Mouse (Mus musculus): ENCODE measurements around the gene Ttc28. TPM values are rescaled to one million over a fixed set of nuclear protein-coding genes. Genes with fewer than 3 reads are reported as not detected.

Gene Ttc28
- total RNA-seq, 2 experiments from 2014 or later, result 15.0 to 16.9 TPM

GRCm38 (mm10) chr5:111327420-111327819 lies 447.8 kb downstream of the Ttc28 start:
- intact Hi-C loops (cut with DNase I), result no loop called here

GRCm38 (mm10) chr5:111329782-111330416 lies 450.3 kb downstream of the Ttc28 start:
- no peak for DNase-seq (ENCODE audit: low spot score in 2 of 2)
- intact Hi-C loops (cut with DNase I), result no loop called here

More at GRCm38 (mm10) chr5:111327420-111327819, 447.8 kb downstream of the Ttc28 start:
- no peak for DNase-seq (ENCODE audit: low spot score in 2 of 2)

- peak; percentile 98 to 99 for DNase-seq (ENCODE audit: low spot score in 2 of 2)
- intact Hi-C loops (cut with DNase I), result no loop called here
Observed at GRCm38 (mm10) chr5:111330417-111331098, 451.0 kb downstream of the Ttc28 start, which contains the start of gene Pitpnb. Gene Pitpnb (plus strand): TSS chr5:111330763.

GRCm38 (mm10) chr5:111331099-111331435 lies 451.5 kb downstream of the Ttc28 start:
- intact Hi-C loops (cut with DNase I), result no loop called here

GRCm38 (mm10) chr5:111335939-111336691 lies 456.5 kb downstream of the Ttc28 start:
- intact Hi-C loops (cut with DNase I), result no loop called here
- DNase-seq (ENCODE audit: low spot score in 2 of 2), result no peak

More at GRCm38 (mm10) chr5:111331099-111331435, 451.5 kb downstream of the Ttc28 start:
- DNase-seq (ENCODE audit: low spot score in 2 of 2), result no peak

Small RNA genes within 50 kb of the gene (microRNA-seq; reads per million reads assigned to microRNA genes)
- 16.8 to 34.8 reads per million in 2 experiments for gene Mir701

Other genes starting within 250 kb of the Ttc28 start
- 10 to 100 TPM; 26.6 to 26.8 TPM for gene Noc4l, start 226.4 kb upstream of the Ttc28 start, total RNA-seq (2021)
- gene Ddx51, start 226.4 kb upstream of the Ttc28 start, total RNA-seq (2021), result 10 to 100 TPM; 23.1 to 26.2 TPM
- gene Ep400, start 109.1 kb upstream of the Ttc28 start, total RNA-seq (2021), result 10 to 100 TPM; 84.8 to 89.3 TPM
- 10 to 100 TPM; 18.3 to 21.2 TPM for gene Pus1, start 99.1 kb upstream of the Ttc28 start, total RNA-seq (2021)
- 10 to 100 TPM; 67.6 to 70.6 TPM for gene Ulk1, start 69.7 kb upstream of the Ttc28 start, total RNA-seq (2021)
- 10 to 100 TPM in 1 of 2 experiments, 1 to 10 TPM in 1; 9.2 to 12.2 TPM for gene Hscb, start 40.0 kb upstream of the Ttc28 start, total RNA-seq (2021)
- 1 to 10 TPM; 1.4 to 1.6 TPM for gene Chek2, start 39.8 kb upstream of the Ttc28 start, total RNA-seq (2021)